Mouse (Mus musculus) bone marrow macrophage, adult 2 months (primary cell): ENCODE measurements around the gene Pacsin1.

ENCODE experiments used
- CTCF ChIP-seq: IDR thresholded peaks from 2 replicates; pipeline ENCODE4 v1.5.1; 2012; ENCODE audit warnings: low read depth, mild to moderate bottlenecking, low read length, moderate library complexity
- POLR2A ChIP-seq: IDR thresholded peaks from 2 replicates; pipeline ENCODE4 v1.6.1; 2012; ENCODE audit warnings: mild to moderate bottlenecking, low read depth, low read length, borderline replicate concordance

- TF ChIP-seq CTCF: no peak
- TF ChIP-seq POLR2A: no peak
Observed at GRCm38 (mm10) chr17:27642491-27643062, 12.7 kb upstream of the Pacsin1 start.
